Mouse (Mus musculus) lung, postnatal 4 days (tissue): ENCODE measurements around the gene Gm8922.
"Not testable (repeated sequence)": the region's sequence is repeated elsewhere in the genome, so short reads cannot be mapped to it uniquely, and the experiment has no call there.

Experiments used
- DNase-seq, 2 experiments: peaks; one replicate each; pipeline ENCODE4 v3.0.0; 2021

The Gm8922 gene

GRCm38 (mm10) chr5:11681659-11682058 lies at the start of gene Gm8922:
Gene Gm8922 (plus strand): TSS chr5:11681959.
- DNase-seq = not testable (repeated sequence)
